Mouse (Mus musculus) forebrain, postnatal 0 days (tissue): ENCODE measurements around the gene Ppp1r3c. TPM values are rescaled to one million over a fixed set of nuclear protein-coding genes. Genes with fewer than 3 reads are reported as not detected.

Source experiments
- ATAC-seq: fragments of 200-750 bp; cut with Nextera tagmentation; 2 replicates; pipeline ENCODE4 v1.8.0; 2017; ENCODE audit warnings: mild to moderate bottlenecking, moderate library complexity
- DNase-seq: peaks from one replicate; pipeline ENCODE4 v3.0.0-alpha.2; 2015
- H3K27ac ChIP-seq: fragments of 300-500 bp; sonication (generic); 2 replicates; pipeline ENCODE4 v1.5.1; 2014; ENCODE audit warnings: low read depth, mild to moderate bottlenecking, antibody characterized with exemption, low read length, moderate library complexity, mixed read lengths
- H3K27me3 ChIP-seq: fragments of 300-500 bp; sonication (generic); 2 replicates; pipeline ENCODE4 v1.6.1; 2014; ENCODE audit warnings: mild to moderate bottlenecking, low read length, mixed read lengths; ENCODE audit not compliant: insufficient read depth
- H3K36me3 ChIP-seq: fragments of 300-500 bp; sonication (generic); 2 replicates; pipeline ENCODE4 v1.6.1; 2014; ENCODE audit warnings: mild to moderate bottlenecking, moderate library complexity; ENCODE audit not compliant: insufficient read depth
- H3K4me1 ChIP-seq: fragments of 300-500 bp; sonication (generic); 2 replicates; pipeline ENCODE4 v1.6.1; 2014; ENCODE audit warnings: antibody characterized with exemption; ENCODE audit not compliant: insufficient read depth
- H3K4me2 ChIP-seq: fragments of 300-500 bp; sonication (generic); 2 replicates; pipeline ENCODE4 v1.6.1; 2014; ENCODE audit warnings: low read depth, mild to moderate bottlenecking, moderate library complexity
- H3K4me3 ChIP-seq: fragments of 300-500 bp; sonication (generic); 2 replicates; pipeline ENCODE4 v1.5.1; 2014; ENCODE audit warnings: low read depth, low read length, mixed read lengths
- H3K9ac ChIP-seq: fragments of 300-500 bp; sonication (generic); 2 replicates; pipeline ENCODE4 v1.6.1; 2014; ENCODE audit warnings: mild to moderate bottlenecking
- H3K9me3 ChIP-seq: fragments of 300-500 bp; sonication (generic); 2 replicates; pipeline ENCODE4 v1.6.1; 2016; ENCODE audit warnings: low read length
- CTCF ChIP-seq: sonication (generic); IDR thresholded peaks from 2 replicates; pipeline ENCODE4 v1.5.1; 2016; ENCODE audit warnings: antibody characterized with exemption, control low read depth, low read depth
- WGBS: fragments of 180-500 bp; shearing (Covaris S2); extraction: QIAGEN DNeasy Blood & Tissue Kit; methylation state at CpG from one replicate; pipeline ENCODE4 v1.1.7; 2014; 5-methylcytosine and 5-hydroxymethylcytosine counted together
- polyA plus RNA-seq: library from polyadenylated mRNA; unstranded; fragments of >200 nt; fragmentation: Nextera tagmentation; extraction: Ambion mirVana; gene quantifications from 2 replicates; pipeline ENCODE4 v1.2.1, GENCODE M21; 2015
- total RNA-seq: library from RNA; depleted of rRNA; stranded (reverse); fragments of >200 nt; gene quantifications from 2 replicates; pipeline ENCODE4 v1.2.3, GENCODE M21; 2014

The Ppp1r3c gene
- total and polyA plus RNA-seq, 2 experiments from 2014 or later = 8.9 to 28.6 TPM

DNA sequence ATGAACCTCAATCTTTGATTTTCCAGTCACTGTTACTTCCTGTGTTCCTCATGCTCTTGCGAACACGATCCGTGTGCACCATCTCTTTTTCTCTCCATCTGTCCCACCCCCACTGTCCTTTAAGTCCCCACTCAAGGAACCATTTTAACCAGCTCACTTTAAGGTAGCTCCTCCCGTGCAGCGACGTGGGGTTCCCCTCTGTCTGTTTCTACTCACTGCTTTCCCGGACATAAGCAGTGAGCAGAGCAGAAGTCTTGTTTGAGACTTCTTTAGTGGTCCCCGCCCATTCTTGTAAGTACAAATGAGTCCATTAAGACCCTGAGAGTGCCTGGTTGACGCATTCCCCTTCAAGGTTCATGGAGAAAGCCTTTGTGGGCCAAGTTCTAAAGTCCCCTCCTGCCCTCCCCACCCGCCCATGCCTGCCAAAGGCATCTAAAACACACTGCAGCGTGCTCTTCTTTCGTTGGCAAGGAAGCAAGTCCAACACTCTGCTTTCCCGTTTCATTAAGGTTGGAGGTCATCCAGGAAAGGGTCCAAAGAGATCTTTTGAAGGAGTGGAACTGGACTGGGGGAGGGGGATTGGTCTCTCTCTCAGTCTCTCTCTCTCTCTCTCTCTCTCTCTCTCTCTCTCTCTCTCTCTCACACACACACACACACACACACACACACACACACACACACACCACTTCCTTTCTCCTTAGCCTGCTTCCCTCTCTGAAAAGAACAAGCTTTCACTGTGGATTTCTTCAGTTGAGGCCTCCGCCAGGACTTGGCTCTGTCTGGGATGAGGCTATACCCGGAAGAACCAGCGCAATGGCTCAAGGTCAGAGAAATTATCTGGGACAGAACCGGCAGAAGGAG is 30.9 kb downstream of the Ppp1r3c start:
- Histone ChIP-seq H3K4me2 (0 out of 2 replicates have a peak overlapping the region, but pooled peaks have one; percentile 13), H3K9ac (no peak overlapping the region), H3K36me3 (no peaks in the 10 kb centered on the region), H3K9me3 (no peaks in the 10 kb centered on the region), H3K27ac (no peak overlapping the region), H3K4me3 (no peak overlapping the region), H3K4me1 (no peaks in the 10 kb centered on the region), H3K27me3 (no peaks in the 10 kb centered on the region)
- peak; percentile 66 for DNase-seq
- peak; percentile 87 for ATAC-seq
- TF ChIP-seq CTCF = no peak
- 46% methylated on average over 17 of the region's 17 CpGs for WGBS

DNA sequence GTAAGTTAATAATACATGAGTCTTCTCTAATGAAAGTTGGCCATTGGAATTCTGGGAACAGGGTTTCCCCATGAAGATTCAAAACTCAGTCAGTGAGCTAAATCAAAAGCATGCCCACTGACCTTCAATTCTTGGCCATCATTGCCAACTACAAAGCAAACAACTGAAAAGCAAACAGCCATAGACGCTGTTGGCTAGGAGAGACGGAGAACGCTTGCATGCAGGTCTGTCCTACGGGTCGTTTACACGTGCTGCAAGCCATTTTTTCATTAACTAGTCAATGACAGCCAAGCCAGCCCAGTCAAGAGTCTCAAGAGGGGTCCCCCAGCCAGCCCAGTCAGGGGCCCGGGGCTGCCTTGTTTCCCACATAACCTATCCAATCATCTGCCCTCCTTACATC is 31.7 kb downstream of the Ppp1r3c start:
- no peak for DNase-seq
- no peak for TF ChIP-seq CTCF
- no peak overlapping the region for H3K9ac ChIP-seq
- no peak overlapping the region for H3K4me2 ChIP-seq
- no peak overlapping the region for H3K4me3 ChIP-seq
- WGBS = 64% methylated on average over 7 of the region's 7 CpGs
- 0 out of 2 replicates have a peak, but pooled peaks have one; percentile 11 for ATAC-seq
- H3K9me3 ChIP-seq = no peaks in the 10 kb centered on the region
- H3K4me1 ChIP-seq = no peaks in the 10 kb centered on the region
- no peaks in the 10 kb centered on the region for H3K36me3 ChIP-seq
- H3K27ac ChIP-seq = peak overlapping the region; percentile 40; the same call in 1 of the 2 replicates
- no peaks in the 10 kb centered on the region for H3K27me3 ChIP-seq

DNA sequence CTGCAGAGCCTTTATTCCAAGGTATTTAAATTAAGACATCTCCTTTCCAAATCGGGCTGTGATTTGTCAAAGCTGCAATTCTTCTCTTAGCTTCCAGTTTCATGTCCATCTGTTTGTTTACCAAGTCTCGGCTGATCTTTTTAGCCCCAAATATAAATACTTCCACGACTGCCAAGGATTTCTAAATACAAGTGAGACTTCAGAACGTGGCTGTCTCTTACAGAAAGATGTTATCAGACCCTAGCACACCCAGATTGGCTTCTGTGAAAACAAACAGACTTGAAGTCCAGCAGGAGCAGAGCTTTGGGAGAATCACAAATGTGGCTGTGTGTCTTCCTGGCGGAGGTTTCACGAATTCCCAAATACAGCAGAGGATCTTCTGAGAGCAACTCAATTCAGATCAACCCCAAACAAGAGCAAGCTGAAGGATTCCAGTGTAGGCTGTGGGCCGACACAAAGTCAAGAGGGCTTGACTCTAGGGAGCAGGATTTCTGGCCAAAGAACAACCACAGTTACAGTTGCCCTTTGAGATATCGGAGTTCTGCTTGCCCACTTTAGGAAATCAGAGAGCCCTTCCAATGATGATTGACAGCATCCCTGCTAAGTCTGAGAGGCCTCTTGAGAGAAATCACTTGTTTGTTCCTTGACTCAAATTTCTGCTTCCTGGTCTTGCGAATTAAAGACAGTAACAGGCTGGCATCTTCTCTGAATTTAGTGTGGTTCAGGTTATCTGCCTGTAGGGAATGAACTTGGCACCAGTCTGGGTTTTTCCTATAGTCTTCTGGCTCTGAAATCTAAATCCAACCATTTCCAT is 34.4 kb downstream of the Ppp1r3c start:
- Histone ChIP-seq H3K4me1 (no peaks in the 10 kb centered on the region), H3K27me3 (no peaks in the 10 kb centered on the region), H3K4me2 (no peak overlapping the region), H3K36me3 (no peaks in the 10 kb centered on the region), H3K4me3 (no peak overlapping the region), H3K27ac (no peak overlapping the region), H3K9ac (no peak overlapping the region), H3K9me3 (no peaks in the 10 kb centered on the region)
- no peak for TF ChIP-seq CTCF
- no peak for ATAC-seq
- no peak for DNase-seq
- WGBS = 45% methylated on average over 9 of the region's 9 CpGs

DNA sequence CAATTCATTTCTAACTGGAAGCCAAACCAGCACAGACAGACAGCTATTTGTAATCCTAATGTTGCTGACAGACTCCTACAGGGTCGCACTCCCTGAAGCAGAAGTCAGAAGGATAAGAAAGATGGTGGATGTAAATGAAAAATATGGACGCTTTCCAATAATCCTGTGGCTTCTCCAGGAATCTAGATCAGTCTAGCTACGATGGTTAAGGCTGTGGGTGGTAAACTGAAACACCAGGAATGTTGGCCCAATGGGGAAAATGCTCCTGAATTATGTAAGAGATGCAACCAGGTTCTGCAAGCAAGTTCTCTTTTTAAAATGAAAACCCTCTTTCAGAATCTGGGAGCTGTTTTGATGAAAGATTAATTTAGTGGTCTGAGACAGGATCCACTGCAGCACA is 35.1 kb downstream of the Ppp1r3c start:
- ATAC-seq (no peak), DNase-seq (no peak)
- 60% methylated on average over 3 of the region's 3 CpGs for WGBS
- TF ChIP-seq CTCF = no peak
- Histone ChIP-seq H3K27ac (no peak overlapping the region), H3K36me3 (no peaks in the 10 kb centered on the region), H3K9ac (no peak overlapping the region), H3K4me1 (no peaks in the 10 kb centered on the region; the same call in 1 of the 2 replicates), H3K4me2 (no peak overlapping the region), H3K27me3 (no peaks in the 10 kb centered on the region), H3K9me3 (no peaks in the 10 kb centered on the region), H3K4me3 (no peak overlapping the region)

DNA sequence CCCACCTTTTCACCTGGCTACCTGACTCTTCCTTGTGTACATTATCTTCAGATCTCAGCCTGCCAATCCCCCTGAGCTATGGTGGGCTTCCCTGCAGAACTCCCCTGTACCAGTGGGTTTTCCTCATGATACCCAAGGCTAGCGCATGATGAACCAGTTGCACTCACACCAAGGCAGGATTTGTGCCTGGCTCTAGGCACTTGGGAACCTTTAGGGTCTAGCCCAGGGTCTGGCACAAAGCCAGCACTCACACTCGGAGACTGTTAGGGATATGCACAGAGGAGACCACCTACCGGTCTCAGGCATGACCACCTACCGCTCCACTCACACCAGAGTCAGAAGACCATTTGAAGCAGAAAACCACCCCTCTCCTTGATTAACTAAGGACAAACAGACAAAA is 35.5 kb downstream of the Ppp1r3c start:
- H3K4me3 ChIP-seq = no peak overlapping the region
- H3K27me3 ChIP-seq = no peaks in the 10 kb centered on the region
- ATAC-seq = no peak
- DNase-seq = no peak
- TF ChIP-seq CTCF = no peak
- H3K36me3 ChIP-seq = no peaks in the 10 kb centered on the region
- H3K9me3 ChIP-seq = no peaks in the 10 kb centered on the region
- H3K4me2 ChIP-seq = no peak overlapping the region
- no peaks in the 10 kb centered on the region; the same call in 1 of the 2 replicates for H3K4me1 ChIP-seq
- WGBS = 62% methylated on average over 4 of the region's 4 CpGs
- H3K27ac ChIP-seq = no peak overlapping the region
- H3K9ac ChIP-seq = no peak overlapping the region

DNA sequence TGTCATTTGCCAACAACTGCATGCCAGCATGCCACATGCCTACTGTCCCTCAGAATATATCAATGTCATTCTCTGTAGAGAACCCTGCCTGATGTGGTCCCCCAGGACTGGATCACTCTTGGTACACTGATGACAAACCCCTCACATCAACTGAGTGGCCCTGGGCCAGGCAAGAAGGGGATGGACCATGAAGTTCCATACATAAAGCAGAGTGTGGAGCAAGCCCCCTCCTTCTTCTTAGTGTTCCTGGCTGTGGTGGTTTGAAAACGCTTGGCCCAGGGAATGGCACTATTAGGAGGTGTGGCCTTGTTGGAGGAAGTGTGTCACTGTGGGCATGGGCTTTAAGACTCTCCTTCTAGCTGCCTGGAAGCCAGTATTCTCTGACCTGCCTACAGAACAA is 37.3 kb downstream of the Ppp1r3c start:
- H3K9ac ChIP-seq = no peak overlapping the region
- no peaks in the 10 kb centered on the region; the same call in 1 of the 2 replicates for H3K4me1 ChIP-seq
- H3K4me2 ChIP-seq = no peak overlapping the region
- no peaks in the 10 kb centered on the region for H3K36me3 ChIP-seq
- WGBS = 100% methylated on average over 1 of the region's 1 CpGs
- H3K27ac ChIP-seq = no peak overlapping the region
- no peak for TF ChIP-seq CTCF
- H3K9me3 ChIP-seq = no peaks in the 10 kb centered on the region
- H3K4me3 ChIP-seq = no peak overlapping the region
- ATAC-seq (no peak), DNase-seq (no peak)
- H3K27me3 ChIP-seq = no peaks in the 10 kb centered on the region; the same call in 1 of the 2 replicates
